Mouse (Mus musculus) lung, postnatal 25 days (tissue): ENCODE data around the gene Prdm1.
A peak's percentile ranks its signal among the peaks of the same experiment; 100 is the strongest.

Source experiments
- DNase-seq: peaks from one replicate; pipeline ENCODE4 v3.0.0; 2022; ENCODE audit warnings: low spot score

Gene Prdm1

DNA sequence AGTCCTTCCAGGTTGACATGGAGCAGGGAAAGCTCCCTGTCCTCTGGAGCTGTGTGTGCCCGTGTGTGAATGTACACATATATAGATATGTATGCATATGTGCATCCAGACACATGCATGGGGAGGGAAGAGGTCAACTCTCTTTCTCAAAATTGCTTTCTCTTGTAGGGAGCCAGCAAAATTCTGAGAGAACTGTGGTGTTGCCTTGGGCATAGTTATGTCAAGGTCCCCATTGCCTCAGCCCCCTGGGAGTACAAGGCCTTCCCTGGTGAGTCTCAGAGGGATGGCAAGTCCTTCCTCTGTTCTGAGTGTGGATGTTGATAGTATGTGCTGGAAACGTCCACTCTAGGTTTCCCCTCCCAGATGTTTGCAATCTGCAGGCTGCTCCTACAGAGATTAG is 109.4 kb downstream of the Prdm1 start:
- DNase-seq = no peak

DNA sequence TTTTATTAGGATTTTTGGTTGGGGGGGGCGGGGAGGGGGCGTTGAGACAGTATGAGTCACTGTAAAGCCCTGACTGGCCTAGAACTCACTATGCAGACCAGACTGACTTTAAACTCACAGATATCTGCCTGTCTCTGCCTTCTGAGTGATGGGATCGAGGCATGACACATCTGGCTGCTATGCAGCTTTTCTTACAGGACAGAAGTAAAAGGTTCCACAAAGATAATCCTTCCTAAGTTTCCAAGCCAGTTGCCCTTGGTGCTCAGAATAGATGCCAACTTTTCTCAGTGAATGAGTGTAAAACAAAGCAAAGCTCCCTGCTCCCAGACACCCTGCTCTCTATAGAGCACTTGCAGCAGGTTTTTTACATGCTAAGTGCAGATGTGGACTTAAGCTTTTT is 112.7 kb downstream of the Prdm1 start:
- DNase-seq = no peak

DNA sequence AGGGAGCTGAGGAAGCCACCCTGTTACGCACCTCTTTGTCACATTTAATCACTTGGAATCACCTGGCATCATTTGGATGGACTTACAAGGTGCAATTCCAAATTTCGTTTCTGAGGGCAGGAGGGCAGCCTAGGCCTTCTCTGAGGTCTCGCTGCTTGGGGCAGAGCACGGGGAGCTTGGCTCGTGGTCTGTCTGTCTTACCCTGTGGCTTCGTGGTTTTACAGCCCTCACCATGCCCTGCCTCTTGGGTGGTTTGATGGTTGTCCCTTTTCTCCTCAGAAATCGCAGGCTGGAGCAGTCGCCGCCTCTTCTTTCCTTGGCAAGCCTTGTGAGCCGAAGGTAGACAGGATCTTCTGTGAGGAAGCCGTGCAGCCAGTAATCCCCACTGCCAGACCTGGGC is 118.3 kb downstream of the Prdm1 start:
- no peak for DNase-seq

DNA sequence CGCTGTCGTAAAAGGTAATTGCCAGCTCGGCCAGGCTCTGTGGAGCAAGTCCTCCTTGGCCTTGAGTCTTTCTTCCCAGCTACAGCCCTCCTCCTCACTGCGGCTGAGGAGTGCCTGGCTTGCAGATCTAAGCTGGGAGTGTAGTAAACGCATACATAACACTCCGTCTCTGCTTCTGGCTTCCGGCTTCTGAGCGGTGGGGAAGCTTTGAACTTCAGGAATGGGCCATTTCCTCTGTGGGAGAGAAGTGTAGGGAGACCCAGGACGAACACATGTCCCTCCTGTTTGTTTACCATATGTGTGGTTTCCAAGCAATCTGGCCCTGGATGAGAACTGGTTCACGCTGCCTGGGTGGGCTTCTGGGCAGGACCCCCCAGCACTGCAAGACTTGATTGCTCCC is 119.2 kb downstream of the Prdm1 start:
- no peak for DNase-seq

DNA sequence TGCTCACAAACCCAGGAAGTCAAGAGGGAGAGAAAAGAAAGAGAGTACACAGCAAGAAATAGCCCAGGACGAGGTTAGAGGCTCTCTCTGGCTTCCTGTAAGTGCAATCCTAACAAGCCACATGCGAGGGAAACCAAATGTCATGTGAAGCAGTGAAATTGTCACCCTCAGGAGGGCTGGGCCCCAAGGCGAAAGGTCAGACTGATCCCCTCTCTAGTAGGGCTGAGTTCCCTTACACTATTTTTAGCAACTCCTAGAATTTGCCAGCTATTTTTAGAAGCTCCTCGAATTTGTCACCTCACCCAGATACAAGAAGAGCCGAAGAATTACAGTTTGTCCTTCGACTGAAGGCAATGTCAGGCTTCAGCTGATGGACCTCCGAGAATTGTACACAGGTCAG is 124.9 kb downstream of the Prdm1 start:
- peak; percentile 1 for DNase-seq

DNA sequence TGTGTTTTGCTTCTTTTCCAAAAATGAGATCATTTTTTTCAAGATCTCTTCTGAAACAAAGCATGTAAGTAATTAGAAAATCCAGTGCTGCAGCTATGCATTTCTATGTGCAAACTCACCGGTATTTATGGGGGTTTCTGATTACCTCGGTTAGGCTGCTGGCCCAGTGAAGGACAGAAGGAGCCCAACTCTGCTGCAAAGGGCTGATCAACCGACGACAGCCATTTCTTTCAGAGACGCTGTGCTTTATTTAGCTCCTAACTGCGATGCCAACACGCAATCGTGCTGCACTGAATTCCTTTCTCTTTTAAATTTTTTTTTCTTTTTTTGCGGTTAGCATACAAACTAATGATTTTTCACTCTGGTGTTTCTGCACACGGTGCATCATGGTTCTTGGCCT is 126.7 kb downstream of the Prdm1 start:
- no peak for DNase-seq

DNA sequence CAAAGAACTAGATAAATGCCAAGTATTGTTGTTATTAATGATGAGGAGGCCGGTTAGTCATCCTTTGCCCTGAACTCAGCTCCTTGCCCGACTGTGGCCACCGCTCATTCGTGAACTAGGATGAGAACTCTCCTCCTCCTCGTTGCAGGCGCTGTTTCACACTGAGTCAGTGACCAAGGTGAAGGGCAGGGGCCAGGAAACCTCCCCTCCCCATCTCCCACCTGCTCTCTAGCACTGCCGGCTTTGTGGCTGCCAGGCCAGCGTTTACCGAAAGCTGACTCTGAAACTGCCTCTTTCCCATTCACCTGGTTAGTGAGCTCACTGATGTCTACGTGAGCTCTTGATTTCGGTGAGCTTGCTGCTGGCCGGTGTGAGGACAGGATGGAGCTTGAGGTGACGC is 127.7 kb downstream of the Prdm1 start:
- DNase-seq = no peak

DNA sequence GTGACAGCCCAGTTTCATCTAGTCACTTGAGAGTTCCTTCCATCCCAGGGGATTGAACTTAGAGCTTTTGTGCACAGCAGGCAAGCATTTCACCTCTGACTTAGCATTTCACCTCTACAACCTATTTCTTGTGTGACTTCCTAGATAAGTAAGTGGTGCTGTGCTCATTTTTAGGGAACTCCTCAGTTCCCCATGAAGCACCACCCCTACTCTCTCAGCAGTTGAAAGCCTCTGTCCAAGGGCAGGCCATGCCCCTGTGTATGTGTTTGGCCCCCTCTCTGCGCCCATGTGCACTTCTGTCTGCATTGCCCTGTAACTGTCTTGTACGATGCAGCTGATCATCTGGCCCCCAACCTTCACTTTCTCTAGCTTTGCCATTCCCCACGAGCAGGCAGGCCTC is 128.2 kb downstream of the Prdm1 start:
- no peak for DNase-seq

DNA sequence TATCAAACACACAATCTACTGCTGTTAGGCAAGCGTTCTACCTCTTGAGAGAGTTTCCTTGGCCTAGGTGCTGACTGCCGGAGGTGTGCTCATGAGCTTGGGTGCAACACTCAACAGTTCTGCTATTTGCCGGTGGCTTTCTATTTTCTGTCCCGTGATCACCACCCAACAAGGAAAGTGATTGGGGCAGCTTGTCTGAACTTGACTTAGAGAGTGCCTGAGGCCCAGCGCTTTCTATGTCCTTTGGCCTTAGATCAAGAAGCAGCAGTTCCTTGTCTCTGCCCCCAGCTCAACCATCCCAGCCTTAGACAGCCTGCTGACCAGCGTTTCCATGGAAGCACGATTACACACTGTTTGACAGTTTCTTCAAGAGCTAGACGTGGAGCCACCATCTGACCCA is 135.4 kb downstream of the Prdm1 start:
- no peak for DNase-seq

DNA sequence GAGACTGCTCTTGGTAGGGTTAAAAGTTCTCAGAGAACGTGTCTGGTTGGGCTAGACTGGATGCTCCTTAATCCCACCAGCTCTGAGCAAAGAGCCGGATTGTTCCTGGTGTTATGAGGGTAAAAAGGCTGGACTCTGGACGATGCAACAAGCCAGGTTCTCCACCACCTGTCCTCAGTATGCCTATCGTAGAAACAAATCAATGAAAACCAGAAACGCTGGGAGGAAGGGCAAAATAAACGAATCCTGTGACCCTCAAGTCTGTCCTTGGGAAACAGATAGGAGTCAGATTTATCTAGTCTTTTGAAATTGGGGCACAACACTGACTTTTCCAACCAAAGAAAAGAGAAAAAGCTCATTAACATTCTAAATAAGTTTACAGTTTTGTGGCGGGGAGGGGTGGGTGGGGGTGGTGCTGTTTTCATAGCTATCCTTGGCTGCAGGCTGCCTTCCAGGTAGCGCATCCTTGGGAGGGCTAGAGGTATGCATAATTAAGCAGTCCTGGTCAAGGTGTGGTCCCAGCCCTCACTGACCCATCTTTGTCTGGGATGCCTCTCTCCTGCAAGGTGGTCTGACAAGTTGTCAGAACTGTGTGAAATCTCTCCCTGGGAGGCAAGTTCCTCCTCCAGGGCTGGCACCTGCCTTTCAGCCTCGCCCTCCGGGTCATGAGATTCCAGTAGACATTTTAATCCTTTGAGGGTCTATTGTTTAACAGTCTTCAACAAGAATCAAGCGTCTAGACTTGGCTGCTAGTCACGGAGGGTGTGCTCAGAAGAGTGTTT is 136.6 kb downstream of the Prdm1 start:
- no peak for DNase-seq

DNA sequence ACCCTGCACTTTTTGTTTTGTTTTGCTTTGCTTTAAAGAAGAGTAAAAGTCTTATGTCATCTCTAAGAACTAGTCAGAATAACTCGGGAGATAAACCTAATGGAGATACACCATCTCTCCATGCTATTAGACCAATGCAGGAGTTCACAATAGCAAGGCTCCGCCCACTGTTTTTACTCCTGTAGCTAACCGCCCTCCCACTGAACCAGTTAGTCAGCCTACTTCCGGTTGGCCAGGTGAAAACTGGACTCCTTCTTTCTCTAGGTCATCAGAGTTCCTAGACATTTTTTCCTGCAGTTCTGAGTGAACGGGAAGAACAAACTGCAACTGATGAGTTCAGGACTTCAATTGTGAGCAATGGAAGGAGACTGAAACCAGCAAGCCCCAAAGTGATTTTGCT is 138.0 kb downstream of the Prdm1 start:
- DNase-seq = no peak

DNA sequence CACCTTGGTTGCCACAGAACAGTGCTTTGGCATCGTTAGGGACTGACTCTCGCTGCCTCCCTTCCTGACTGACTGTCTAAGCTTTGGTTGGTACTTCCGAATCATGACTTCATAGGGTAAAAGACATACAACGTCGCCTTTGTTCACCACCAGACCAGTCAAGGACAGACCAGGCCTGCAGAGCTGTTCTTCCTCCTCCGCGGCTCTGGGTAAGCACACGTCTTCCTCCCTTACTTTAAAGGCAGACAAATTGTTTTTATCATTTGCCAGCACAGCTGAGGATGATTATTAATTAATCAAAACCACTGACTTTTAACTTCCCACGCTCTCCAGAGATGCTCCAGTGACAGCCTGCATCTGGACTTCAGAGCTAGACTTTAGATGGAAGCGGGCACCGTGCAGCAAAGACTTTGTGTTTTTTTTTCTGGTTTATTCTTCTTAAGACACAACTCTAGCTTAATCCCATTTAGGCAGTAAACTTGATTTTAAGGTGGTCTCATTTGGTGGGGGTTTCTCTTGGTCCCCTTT is 139.5 kb downstream of the Prdm1 start:
- DNase-seq = no peak
